Mouse (Mus musculus): ENCODE results near the gene Trim3.
A peak's percentile ranks its signal among the peaks of the same experiment; 100 is the strongest.

Gene Trim3

GRCm38 (mm10) chr7:105633127-105633800, at the start of gene Trim3:
Gene Trim3 (minus strand): TSS chr7:105633571.
- peak; percentile 90 for DNase-seq (ENCODE audit: low spot score)

DNA sequence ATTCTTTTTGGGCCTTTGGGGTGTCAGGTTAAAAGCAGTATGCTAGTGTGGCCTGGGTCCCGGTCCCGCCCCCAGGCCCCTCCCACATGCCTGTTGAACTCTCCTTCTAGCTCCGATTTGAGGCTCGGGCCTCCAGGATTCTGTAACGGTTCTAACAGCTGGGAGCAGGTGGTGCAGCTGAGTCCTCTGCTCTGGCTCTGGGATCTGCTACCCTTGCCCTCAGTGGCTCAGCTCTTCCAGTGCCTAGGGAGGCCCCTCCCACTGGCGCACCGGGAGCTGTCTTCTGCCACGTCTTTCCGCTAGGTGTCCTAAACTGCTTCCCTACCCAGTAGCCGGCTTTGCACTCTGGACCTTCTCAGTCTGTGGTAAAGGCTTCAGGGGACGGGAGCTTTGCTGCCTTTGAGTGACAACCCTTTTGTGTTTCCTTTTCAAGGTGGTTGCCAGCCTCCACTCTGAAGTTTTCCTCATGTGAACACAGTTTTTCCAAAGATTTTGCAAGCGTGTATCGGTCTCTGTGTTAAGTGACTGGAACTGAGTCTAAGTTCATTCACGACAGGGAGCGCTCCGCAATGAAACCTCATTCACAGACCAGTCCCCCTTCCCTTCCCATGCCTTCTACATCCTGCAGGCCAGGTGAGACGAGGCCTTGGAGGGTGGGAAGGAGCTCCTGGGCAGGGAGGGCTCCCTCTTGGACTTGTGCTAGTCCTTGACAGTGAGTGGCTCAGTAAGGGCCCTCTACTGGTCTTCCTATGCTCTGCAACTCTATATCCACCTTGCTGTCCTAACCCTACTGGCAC, 17.5 kb upstream of the Trim3 start, which contains the start of gene Dnhd1:
Gene Dnhd1 (plus strand): TSS at position 189 of the 797 bp plus-strand sequence.
- DNase-seq (ENCODE audit: low spot score), result peak; percentile 84

DNA sequence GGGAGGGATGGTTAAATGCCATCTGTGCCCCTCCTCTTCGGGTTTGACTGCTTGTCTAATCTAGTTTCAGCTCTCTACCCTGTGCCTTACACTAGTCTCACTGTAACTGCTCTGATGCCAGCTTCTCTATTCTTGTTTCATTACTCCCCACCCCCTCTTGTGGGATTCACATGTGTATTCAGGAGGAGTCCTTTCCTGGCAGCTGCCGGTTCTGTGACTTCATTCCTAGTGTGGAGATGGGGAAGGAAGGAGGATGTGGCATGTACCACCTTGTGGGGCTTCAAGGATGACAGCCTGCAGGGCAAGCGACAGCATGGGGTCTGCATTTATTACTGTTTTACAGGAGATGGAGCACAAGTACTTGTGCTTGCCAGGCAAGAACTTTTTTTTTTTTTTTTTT, 8.6 kb upstream of the Trim3 start:
- DNase-seq (ENCODE audit: low spot score), result no peak

DNA sequence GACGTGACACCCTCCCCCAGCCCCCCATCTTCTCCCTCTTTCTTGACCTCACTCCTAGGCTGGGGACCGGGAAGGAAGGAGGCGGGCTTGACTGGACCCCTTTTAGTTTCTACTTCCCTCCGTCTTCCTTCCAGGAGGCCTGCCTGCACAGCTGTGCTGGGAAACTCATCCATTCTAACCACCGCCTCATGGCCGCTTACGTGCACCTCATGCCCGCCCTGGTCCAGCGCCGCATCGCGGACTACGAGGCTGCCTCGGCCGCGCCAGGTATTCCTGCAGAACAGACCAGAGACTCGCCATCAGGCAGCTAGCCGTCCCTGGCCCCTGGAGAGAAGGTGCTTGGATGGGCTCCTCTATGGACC, 7.5 kb upstream of the Trim3 start:
- peak; percentile 36 for DNase-seq (ENCODE audit: low spot score)

DNA sequence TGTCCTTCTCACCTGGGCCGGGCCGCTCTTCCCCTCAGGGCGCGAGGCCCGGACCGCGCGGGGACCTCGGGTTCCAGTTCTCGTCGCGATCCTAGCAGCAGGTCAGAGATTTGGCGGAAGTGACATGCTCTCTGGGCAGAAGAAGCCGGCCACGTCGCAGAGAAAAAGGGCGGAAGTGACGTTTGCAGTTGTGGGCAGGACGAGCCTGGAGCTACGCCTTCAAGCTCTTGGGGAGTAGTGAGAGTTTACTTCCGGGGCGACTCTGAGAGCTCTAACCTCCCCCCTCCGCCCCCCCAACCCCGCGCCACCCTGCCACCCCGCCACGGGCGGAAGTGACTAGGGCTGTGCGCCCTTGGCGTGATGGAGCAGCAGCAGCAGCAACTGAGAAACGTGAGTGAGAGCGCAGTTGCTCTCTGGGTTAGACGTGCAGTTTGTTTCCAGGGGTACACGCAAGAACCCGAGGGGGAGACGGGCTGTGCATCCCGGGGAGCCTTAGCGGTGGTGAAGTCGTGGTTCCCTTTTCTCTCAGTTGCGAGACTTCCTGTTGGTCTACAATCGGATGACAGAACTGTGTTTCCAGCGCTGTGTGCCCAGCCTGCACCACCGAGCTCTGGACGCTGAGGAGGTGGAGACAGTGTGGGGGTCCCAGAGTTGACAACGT, 7.0 kb upstream of the Trim3 start, which contains the start of the genes Arfip2 and Gm45799:
Gene Arfip2 (minus strand): TSS at position 184 of the 661 bp plus-strand sequence.
Gene Gm45799 (plus strand): TSS at position 320 of the 661 bp plus-strand sequence.
- DNase-seq (ENCODE audit: low spot score), result peak; percentile 96

GRCm38 (mm10) chr7:105639756-105640155, 6.4 kb upstream of the Trim3 start, which contains the start of gene Timm10b:
Gene Timm10b (plus strand): TSS chr7:105640056.
- DNase-seq (ENCODE audit: low spot score), result no peak

GRCm38 (mm10) chr7:105639304-105639703, 5.9 kb upstream of the Trim3 start:
- DNase-seq (ENCODE audit: low spot score), result no peak

GRCm38 (mm10) chr7:105638776-105639175, 5.4 kb upstream of the Trim3 start:
- no peak for DNase-seq (ENCODE audit: low spot score)

DNA sequence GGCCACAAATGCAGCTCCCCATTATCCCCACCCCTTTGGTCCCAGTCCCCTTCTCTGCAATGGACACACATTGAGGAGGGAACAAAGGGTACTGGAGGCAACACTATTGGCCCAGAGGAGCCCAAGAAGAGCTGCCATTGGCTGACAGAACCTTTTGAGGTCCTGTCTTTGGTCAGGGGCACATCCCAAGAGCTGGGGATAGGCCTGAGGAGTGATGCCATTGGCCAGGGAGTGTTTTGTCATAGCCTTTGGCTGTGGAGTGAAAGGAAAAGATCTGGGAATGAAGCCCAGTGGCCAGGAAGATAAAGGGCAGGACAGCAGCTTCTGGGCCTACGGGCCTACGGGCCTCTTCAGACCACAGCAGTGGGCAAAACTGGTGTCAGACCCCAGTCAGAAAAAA, 2.4 kb upstream of the Trim3 start:
- no peak for DNase-seq (ENCODE audit: low spot score)

DNA sequence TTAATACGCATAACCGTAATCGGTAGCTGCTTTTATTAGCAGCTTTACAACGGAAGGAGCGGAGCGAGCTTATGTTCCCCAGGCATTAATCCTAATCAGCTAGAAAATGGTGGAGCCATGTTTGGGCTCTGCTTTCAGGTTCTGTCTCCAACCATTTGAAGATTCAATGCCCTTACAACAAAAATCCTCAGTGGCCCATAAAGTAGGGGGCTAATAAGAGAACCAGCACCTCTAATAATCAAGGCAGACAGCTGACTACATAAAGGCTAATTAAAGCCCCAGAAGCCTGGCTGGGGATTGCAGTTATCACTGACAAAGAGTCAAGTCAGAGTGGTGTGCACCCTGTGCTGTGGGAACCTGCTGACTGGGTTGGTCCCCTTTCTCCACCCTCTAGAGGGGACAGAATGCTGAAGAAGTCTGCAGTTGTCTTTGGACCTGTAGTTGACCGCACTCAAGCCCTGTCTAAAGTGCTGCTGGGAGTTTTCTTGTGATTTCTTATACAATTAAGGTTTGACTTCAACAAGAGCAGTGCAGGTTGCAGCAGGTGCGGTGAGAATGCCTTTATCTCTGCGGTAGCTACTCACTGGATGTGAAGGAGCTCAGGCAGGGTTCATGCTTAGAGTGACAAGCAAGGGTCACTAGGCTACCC, 1.0 kb upstream of the Trim3 start:
- DNase-seq (ENCODE audit: low spot score), result no peak

DNA sequence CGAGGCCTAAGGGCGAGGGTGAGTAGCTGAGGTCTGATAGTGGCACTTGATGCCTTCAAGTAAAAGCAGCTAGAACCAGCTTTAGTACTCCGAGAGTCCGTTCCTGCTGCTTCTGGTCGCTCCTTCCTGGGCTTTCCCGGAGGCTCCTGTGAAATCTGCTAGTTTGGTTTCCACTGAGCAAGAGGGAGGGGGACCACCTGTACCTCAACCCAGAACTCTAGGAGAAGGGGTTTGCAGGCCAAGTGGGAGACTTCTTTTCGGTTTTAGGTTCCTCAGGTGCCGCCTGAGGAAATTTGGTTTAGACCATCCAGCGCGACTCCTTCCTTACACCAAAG, 397 bp upstream of the Trim3 start:
- no peak for DNase-seq (ENCODE audit: low spot score)

DNA sequence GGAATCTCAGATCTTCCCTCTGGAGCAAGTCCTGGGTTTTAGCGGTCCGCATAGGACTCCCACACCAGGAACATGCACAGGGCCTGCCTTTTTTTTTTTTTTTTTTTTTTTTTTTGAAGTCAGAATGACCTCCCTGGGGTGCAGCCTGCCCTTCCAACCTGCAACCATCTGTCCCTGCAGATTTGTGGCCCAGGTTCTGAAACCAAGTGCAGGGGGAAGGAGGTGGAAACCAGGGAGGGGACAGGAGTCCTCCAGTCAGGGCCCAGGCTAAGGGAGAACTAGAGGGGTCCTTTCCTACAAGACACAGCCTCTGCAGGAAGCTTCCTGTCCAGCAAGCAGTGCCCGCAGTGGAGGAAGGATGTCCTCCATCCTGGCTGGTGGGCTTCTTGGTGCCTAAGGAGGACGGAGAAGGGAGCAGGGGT, 809 bp downstream of the Trim3 start:
- no peak for DNase-seq (ENCODE audit: low spot score)

- no peak for DNase-seq (ENCODE audit: low spot score)
These were observed 4.7 kb downstream of the Trim3 start for GRCm38 (mm10) chr7:105628633-105629032.

- no peak for DNase-seq (ENCODE audit: low spot score)
These were observed 8.0 kb downstream of the Trim3 start for GRCm38 (mm10) chr7:105625397-105625796.

- DNase-seq (ENCODE audit: low spot score), result no peak
These were observed 11.6 kb downstream of the Trim3 start for GRCm38 (mm10) chr7:105621646-105622292.

DNA sequence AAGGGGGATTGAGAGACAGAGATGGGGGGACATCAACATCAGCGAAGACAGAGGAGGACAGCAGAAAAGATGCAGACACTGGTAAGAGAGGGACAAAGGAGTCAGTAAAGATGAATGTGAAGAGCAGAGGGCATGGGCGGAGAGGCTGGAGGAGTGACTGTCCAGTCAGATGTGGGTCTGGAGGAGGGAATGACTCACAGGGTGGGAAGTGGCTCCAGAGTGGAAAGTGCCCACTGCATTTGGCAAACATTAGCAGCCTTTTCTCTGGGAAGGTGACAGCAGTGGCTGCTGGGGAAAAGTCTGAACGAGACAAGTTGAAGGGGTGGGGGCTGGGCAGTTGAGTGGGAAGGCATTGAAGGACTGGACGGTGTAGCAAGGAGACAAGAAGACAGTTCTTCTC, 12.3 kb downstream of the Trim3 start:
- no peak for DNase-seq (ENCODE audit: low spot score)

DNA sequence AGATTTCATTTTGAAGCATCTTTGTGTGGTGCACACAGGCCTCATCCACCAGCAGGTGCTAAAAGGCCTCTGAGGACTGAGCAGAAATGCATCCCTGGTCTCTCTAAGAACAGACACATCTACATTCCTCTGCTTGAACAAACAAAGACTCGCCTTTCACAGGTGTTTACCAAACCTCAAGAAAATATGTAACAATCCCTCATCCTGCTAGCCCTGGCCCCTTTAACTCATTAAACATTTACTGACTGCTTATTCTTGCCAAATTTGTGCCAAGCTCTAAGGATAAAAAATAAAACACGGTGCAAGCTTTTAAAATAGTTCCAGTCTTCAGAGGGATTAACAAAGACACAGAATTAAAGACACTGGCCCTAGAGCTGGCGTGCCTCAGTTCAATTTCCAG, 13.7 kb downstream of the Trim3 start:
- no peak for DNase-seq (ENCODE audit: low spot score)

- DNase-seq (ENCODE audit: low spot score), result no peak
These were observed 15.6 kb downstream of the Trim3 start for GRCm38 (mm10) chr7:105617810-105618209.

GRCm38 (mm10) chr7:105616561-105616960, 16.8 kb downstream of the Trim3 start:
- no peak for DNase-seq (ENCODE audit: low spot score)

GRCm38 (mm10) chr7:105615720-105616119, 17.7 kb downstream of the Trim3 start:
- no peak for DNase-seq (ENCODE audit: low spot score)

DNA sequence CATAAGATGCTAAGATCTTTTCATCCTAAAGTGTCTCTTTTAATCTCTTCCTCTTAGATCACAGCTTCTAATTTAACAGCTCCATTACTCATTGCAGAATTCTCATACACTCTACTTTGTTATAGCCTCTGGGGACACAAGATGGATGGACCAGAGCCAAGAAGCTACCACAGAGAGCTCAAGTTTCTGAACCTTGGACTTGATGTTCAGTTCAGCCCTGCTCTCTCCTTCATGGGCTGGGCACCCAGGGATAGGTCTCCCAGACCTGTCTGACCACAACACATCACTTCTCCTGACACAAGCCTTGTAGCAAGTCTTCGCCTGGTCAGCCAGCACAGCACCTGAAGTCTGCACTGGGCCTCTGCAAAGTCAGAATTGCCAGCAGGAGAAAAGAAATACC, 19.0 kb downstream of the Trim3 start:
- no peak for DNase-seq (ENCODE audit: low spot score)

GRCm38 (mm10) chr7:105611767-105612166, 21.6 kb downstream of the Trim3 start:
- no peak for DNase-seq (ENCODE audit: low spot score)

All from yolk sac, embryonic 10.5 days (tissue).